Mouse (Mus musculus) frontal cortex, postnatal 25 days (tissue): ENCODE measurements around the gene Mast3.
A peak's percentile ranks its signal among the peaks of the same experiment; 100 is the strongest.

ENCODE experiments used
- DNase-seq, 2 experiments: peaks; one replicate each; pipeline ENCODE4 v3.0.0; 2022; ENCODE audit warnings: low spot score in 2 of 2

Mast3 gene

GRCm38 (mm10) chr8:70804481-70805206 lies at the start of gene Mast3:
Mast3 (minus strand) TSS chr8:70805054.
- peak in 1 of 2 experiments; percentile 64 for DNase-seq

- DNase-seq = no peak
Measured at GRCm38 (mm10) chr8:70853863-70854262, 49.0 kb upstream of the Mast3 start.

GRCm38 (mm10) chr8:70852595-70853231 lies 47.9 kb upstream of the Mast3 start:
- DNase-seq = no peak

- DNase-seq = no peak
Measured at GRCm38 (mm10) chr8:70851837-70852236, 47.0 kb upstream of the Mast3 start.

- DNase-seq = no peak
Measured at GRCm38 (mm10) chr8:70850947-70851346, 46.1 kb upstream of the Mast3 start.

GRCm38 (mm10) chr8:70850132-70850845 lies 45.4 kb upstream of the Mast3 start:
- DNase-seq = no peak

- DNase-seq = no peak
Measured at GRCm38 (mm10) chr8:70849333-70849990, 44.6 kb upstream of the Mast3 start.

GRCm38 (mm10) chr8:70846371-70847154 lies 41.7 kb upstream of the Mast3 start:
- no peak for DNase-seq

GRCm38 (mm10) chr8:70845108-70845507 lies 40.3 kb upstream of the Mast3 start:
- no peak for DNase-seq

- DNase-seq = peak; percentile 80 to 86
Measured at GRCm38 (mm10) chr8:70844523-70844922, 39.7 kb upstream of the Mast3 start.

- no peak for DNase-seq
Measured at GRCm38 (mm10) chr8:70843941-70844340, 39.1 kb upstream of the Mast3 start.

- DNase-seq = no peak
Measured at GRCm38 (mm10) chr8:70843214-70843773, 38.4 kb upstream of the Mast3 start.

GRCm38 (mm10) chr8:70842484-70842883 lies 37.6 kb upstream of the Mast3 start:
- no peak for DNase-seq

- peak; percentile 95 to 98 for DNase-seq
Measured at GRCm38 (mm10) chr8:70841147-70842072, 36.6 kb upstream of the Mast3 start.

- DNase-seq = no peak
Measured at GRCm38 (mm10) chr8:70840590-70840989, 35.7 kb upstream of the Mast3 start.

- peak; percentile 92 to 95 for DNase-seq
Measured at GRCm38 (mm10) chr8:70839408-70840351, 34.8 kb upstream of the Mast3 start, which contains the start of gene Arrdc2. Arrdc2 (minus strand) TSS chr8:70839720.

GRCm38 (mm10) chr8:70838654-70839407 lies 34.0 kb upstream of the Mast3 start:
- DNase-seq = no peak

GRCm38 (mm10) chr8:70836666-70837065 lies 31.8 kb upstream of the Mast3 start:
- DNase-seq = no peak
